Mouse (Mus musculus) heart, postnatal 0 days (tissue): ENCODE data around the gene Tmem63c. TPM values are rescaled to one million over a fixed set of nuclear protein-coding genes. Genes with fewer than 3 reads are reported as not detected.

Source experiments
- ATAC-seq: fragments of 200-750 bp; cut with Nextera tagmentation; 2 replicates; pipeline ENCODE4 v1.8.0; 2017; ENCODE audit warnings: low read depth, moderate number of reproducible peaks, moderate library complexity; ENCODE audit not compliant: insufficient read depth
- DNase-seq: peaks from one replicate; pipeline ENCODE4 v3.0.0-alpha.2; 2016; ENCODE audit warnings: low spot score
- H3K27ac ChIP-seq: fragments of 300-500 bp; sonication (generic); 2 replicates; pipeline ENCODE4 v1.5.1; 2014; ENCODE audit warnings: low read depth, mild to moderate bottlenecking
- H3K27me3 ChIP-seq: fragments of 300-500 bp; sonication (generic); 2 replicates; pipeline ENCODE4 v1.6.1; 2014; ENCODE audit warnings: low read length, mixed read lengths; ENCODE audit not compliant: control insufficient read depth, insufficient read depth
- H3K36me3 ChIP-seq: fragments of 300-500 bp; sonication (generic); replicated peaks from 2 replicates; pipeline ENCODE4 v1.6.1; 2014; ENCODE audit warnings: low read length, mixed read lengths; ENCODE audit not compliant: control insufficient read depth, insufficient read depth
- H3K4me1 ChIP-seq: fragments of 300-500 bp; sonication (generic); 2 replicates; pipeline ENCODE4 v1.6.1; 2014; ENCODE audit warnings: antibody characterized with exemption; ENCODE audit not compliant: control insufficient read depth, insufficient read depth
- H3K4me2 ChIP-seq: fragments of 300-500 bp; sonication (generic); 2 replicates; pipeline ENCODE4 v1.6.1; 2014; ENCODE audit warnings: low read depth, mild to moderate bottlenecking, low read length, moderate library complexity
- H3K4me3 ChIP-seq: fragments of 300-500 bp; sonication (generic); 2 replicates; pipeline ENCODE4 v1.5.1; 2014; ENCODE audit warnings: low read depth, low read length
- H3K9ac ChIP-seq: fragments of 300-500 bp; sonication (generic); replicated peaks from 2 replicates; pipeline ENCODE4 v1.6.1; 2014; ENCODE audit warnings: low read depth, low read length, mixed read lengths
- H3K9me3 ChIP-seq: fragments of 300-500 bp; sonication (generic); replicated peaks from 2 replicates; pipeline ENCODE4 v1.6.1; 2016; ENCODE audit warnings: low read length; ENCODE audit not compliant: control insufficient read depth
- CTCF ChIP-seq: IDR thresholded peaks from 2 replicates; pipeline ENCODE4 v1.5.1; 2016; ENCODE audit warnings: antibody characterized with exemption, control low read depth, low read depth
- EP300 ChIP-seq: IDR thresholded peaks from 2 replicates; pipeline ENCODE4 v1.6.1; 2016; ENCODE audit warnings: antibody characterized with exemption, low read depth
- WGBS: fragments of 180-500 bp; shearing (Covaris S2); extraction: QIAGEN DNeasy Blood & Tissue Kit; methylation state at CpG from one replicate; pipeline ENCODE4 v1.1.7; 2014; 5-methylcytosine and 5-hydroxymethylcytosine counted together
- polyA plus RNA-seq: library from polyadenylated mRNA; unstranded; fragments of >200 nt; fragmentation: Nextera tagmentation; extraction: Ambion mirVana; gene quantifications from 2 replicates; pipeline ENCODE4 v1.2.1, GENCODE M21; 2015
- total RNA-seq: library from RNA; depleted of rRNA; stranded (reverse); fragments of >200 nt; gene quantifications from 2 replicates; pipeline ENCODE4 v1.2.3, GENCODE M21; 2014; ENCODE audit warnings: low replicate concordance

Gene Tmem63c
- total and polyA plus RNA-seq, 2 experiments from 2014 or later = not detected

- TF ChIP-seq CTCF (no peak), EP300 (no peak)
- Histone ChIP-seq H3K9ac (no peak overlapping the region), H3K4me3 (no peak overlapping the region), H3K36me3 (no peaks in the 10 kb centered on the region), H3K27me3 (no peaks in the 10 kb centered on the region), H3K9me3 (no peaks in the 10 kb centered on the region), H3K4me2 (no peak overlapping the region), H3K27ac (no peak overlapping the region), H3K4me1 (no peaks in the 10 kb centered on the region)
- no peak for ATAC-seq
- WGBS = 77% methylated on average over 7 of the region's 7 CpGs
- DNase-seq = no peak
Observed at GRCm38 (mm10) chr12:87040857-87041256, 19.7 kb downstream of the Tmem63c start.

GRCm38 (mm10) chr12:87042456-87042855 is 21.3 kb downstream of the Tmem63c start:
- no peaks in the 10 kb centered on the region for H3K27me3 ChIP-seq
- H3K36me3 ChIP-seq = no peaks in the 10 kb centered on the region
- no peak overlapping the region for H3K4me2 ChIP-seq
- H3K27ac ChIP-seq = no peak overlapping the region
- TF ChIP-seq CTCF (no peak), EP300 (no peak)
- DNase-seq (no peak), ATAC-seq (no peak)
- no peak overlapping the region for H3K9ac ChIP-seq
- H3K4me1 ChIP-seq = no peaks in the 10 kb centered on the region
- H3K9me3 ChIP-seq = no peaks in the 10 kb centered on the region
- no peak overlapping the region for H3K4me3 ChIP-seq
- WGBS = 70% methylated on average over 2 of the region's 2 CpGs

GRCm38 (mm10) chr12:87043221-87043620 is 22.1 kb downstream of the Tmem63c start:
- H3K4me2 ChIP-seq = no peak overlapping the region
- no peaks in the 10 kb centered on the region for H3K4me1 ChIP-seq
- 55% methylated on average over 7 of the region's 7 CpGs for WGBS
- no peak overlapping the region for H3K27ac ChIP-seq
- H3K27me3 ChIP-seq = no peaks in the 10 kb centered on the region
- H3K4me3 ChIP-seq = no peak overlapping the region
- no peaks in the 10 kb centered on the region for H3K9me3 ChIP-seq
- DNase-seq (no peak), ATAC-seq (no peak)
- H3K9ac ChIP-seq = no peak overlapping the region
- TF ChIP-seq EP300 = no peak
- no peak for TF ChIP-seq CTCF
- no peaks in the 10 kb centered on the region for H3K36me3 ChIP-seq

GRCm38 (mm10) chr12:87044711-87045110 is 23.6 kb downstream of the Tmem63c start:
- Histone ChIP-seq H3K4me2 (no peak overlapping the region), H3K36me3 (no peaks in the 10 kb centered on the region), H3K27ac (no peak overlapping the region), H3K9me3 (no peaks in the 10 kb centered on the region), H3K27me3 (no peaks in the 10 kb centered on the region), H3K4me1 (no peaks in the 10 kb centered on the region), H3K4me3 (no peak overlapping the region), H3K9ac (no peak overlapping the region)
- ATAC-seq (no peak), DNase-seq (no peak)
- 31% methylated on average over 5 of the region's 5 CpGs for WGBS
- no peak for TF ChIP-seq EP300
- no peak for TF ChIP-seq CTCF

- DNase-seq = no peak
- Histone ChIP-seq H3K4me3 (no peak overlapping the region), H3K4me2 (no peak overlapping the region), H3K27me3 (no peaks in the 10 kb centered on the region), H3K27ac (no peak overlapping the region), H3K9ac (no peak overlapping the region), H3K36me3 (no peaks in the 10 kb centered on the region), H3K4me1 (no peaks in the 10 kb centered on the region), H3K9me3 (no peaks in the 10 kb centered on the region)
- no peak for TF ChIP-seq EP300
- no peak for ATAC-seq
- WGBS = 37% methylated on average over 3 of the region's 3 CpGs
Observed at GRCm38 (mm10) chr12:87047536-87047935, 26.4 kb downstream of the Tmem63c start.

GRCm38 (mm10) chr12:87052661-87053321 is 31.7 kb downstream of the Tmem63c start:
- WGBS = 20% methylated on average over 16 of the region's 16 CpGs
- Histone ChIP-seq H3K4me1 (no peaks in the 10 kb centered on the region), H3K36me3 (no peaks in the 10 kb centered on the region), H3K4me3 (no peak overlapping the region), H3K9ac (no peak overlapping the region), H3K4me2 (no peak overlapping the region), H3K27me3 (peaks cover 19% of the 10 kb centered on the region), H3K9me3 (no peaks in the 10 kb centered on the region), H3K27ac (no peak overlapping the region)
- DNase-seq (peak; percentile 52), ATAC-seq (no peak)
- no peak for TF ChIP-seq EP300
- TF ChIP-seq CTCF = peak; percentile 81
